Mouse (Mus musculus) hindbrain, embryonic 12.5 days (tissue): Measurements from ENCODE around the gene Plxdc1. TPM values are rescaled to one million over a fixed set of nuclear protein-coding genes. Genes with fewer than 3 reads are reported as not detected.

ENCODE experiments used
- ATAC-seq: fragments of 200-750 bp; cut with Nextera tagmentation; 2 replicates; pipeline ENCODE4 v1.8.0; 2017; ENCODE audit warnings: moderate TSS enrichment; ENCODE audit not compliant: low FRiP score
- H3K27ac ChIP-seq: fragments of 300-500 bp; sonication (generic); 2 replicates; pipeline ENCODE4 v1.5.1; 2016; ENCODE audit warnings: mild to moderate bottlenecking
- H3K27me3 ChIP-seq: fragments of 300-500 bp; sonication (generic); 2 replicates; pipeline ENCODE4 v1.6.1; 2016; ENCODE audit warnings: mild to moderate bottlenecking
- H3K36me3 ChIP-seq: fragments of 300-500 bp; sonication (generic); 2 replicates; pipeline ENCODE4 v1.6.1; 2016; ENCODE audit warnings: mild to moderate bottlenecking
- H3K4me1 ChIP-seq: fragments of 300-500 bp; sonication (generic); 2 replicates; pipeline ENCODE4 v1.6.1; 2016
- H3K4me2 ChIP-seq: fragments of 300-500 bp; sonication (generic); replicated peaks from 2 replicates; pipeline ENCODE4 v1.6.1; 2016; ENCODE audit warnings: mild to moderate bottlenecking
- H3K4me3 ChIP-seq: fragments of 300-500 bp; sonication (generic); 2 replicates; pipeline ENCODE4 v1.5.1; 2016; ENCODE audit warnings: mild to moderate bottlenecking
- H3K9ac ChIP-seq: fragments of 300-500 bp; sonication (generic); 2 replicates; pipeline ENCODE4 v1.6.1; 2016; ENCODE audit warnings: mild to moderate bottlenecking, moderate library complexity
- H3K9me3 ChIP-seq: fragments of 300-500 bp; sonication (generic); replicated peaks from 2 replicates; pipeline ENCODE4 v1.6.1; 2016; ENCODE audit warnings: mild to moderate bottlenecking
- WGBS: fragments of 180-500 bp; shearing (Covaris S2); methylation state at CpG from one replicate; pipeline ENCODE4 v1.1.7; 2016; 5-methylcytosine and 5-hydroxymethylcytosine counted together
- polyA plus RNA-seq: library from polyadenylated mRNA; unstranded; fragments of >200 nt; fragmentation: Nextera tagmentation; extraction: Ambion mirVana; gene quantifications from 2 replicates; pipeline ENCODE4 v1.2.1, GENCODE M21; 2016

Plxdc1 gene
- 0.13 and 0.26 TPM in 2 replicates for polyA plus RNA-seq

DNA sequence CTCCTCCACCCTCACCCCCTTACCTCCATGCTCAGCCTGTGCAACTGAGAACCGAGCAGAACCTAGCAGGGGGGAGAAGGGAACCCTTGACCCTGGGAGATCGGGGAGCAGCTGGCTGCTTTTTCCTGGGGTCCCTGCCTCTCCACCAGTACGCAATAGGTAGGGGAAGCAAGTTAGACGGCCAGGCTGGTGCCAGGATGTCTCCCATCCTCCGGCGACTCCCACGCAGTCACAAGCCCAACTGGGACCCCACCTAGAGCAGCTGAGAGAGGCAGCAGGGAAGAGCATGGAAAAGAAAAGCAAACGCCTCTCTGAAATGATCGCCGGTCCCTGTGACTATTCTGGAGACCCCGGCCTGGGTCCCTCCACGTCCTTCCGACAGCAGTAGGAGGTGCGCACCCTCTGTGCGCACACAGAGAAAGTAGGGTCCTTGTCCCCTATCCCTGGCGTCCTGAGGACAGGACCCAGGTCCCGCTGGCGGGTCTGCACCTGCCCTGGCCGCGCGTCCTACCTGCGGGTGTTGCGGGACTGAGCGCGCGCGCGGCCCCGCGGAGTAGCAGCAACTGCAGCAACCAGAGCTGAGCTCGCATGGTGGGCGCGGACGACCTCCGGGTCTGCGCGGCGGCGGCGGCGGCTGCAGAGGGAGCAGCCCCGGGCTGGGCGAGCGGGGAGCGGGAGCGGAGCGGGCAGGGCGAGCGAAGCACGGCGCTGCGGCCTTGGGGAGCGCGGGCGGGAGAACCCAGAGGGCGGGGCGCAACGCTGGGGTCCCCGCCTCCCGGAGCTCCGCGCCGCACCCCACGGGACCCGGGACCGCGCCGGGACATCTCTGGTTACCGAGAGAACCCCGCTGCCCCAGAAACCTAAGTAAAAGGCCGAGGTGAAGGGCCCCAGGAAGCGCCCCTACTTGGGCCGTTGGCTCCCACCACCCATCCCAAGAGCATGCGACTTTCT is at the start of gene Plxdc1:
Gene Plxdc1 (minus strand): TSS at position 718 of the 951 bp plus-strand sequence.
- ATAC-seq = no peak
- Histone ChIP-seq H3K9ac (peak within 1 kb of the TSS; percentile 56), H3K4me1 (peaks cover 27% of the 10 kb centered on the region), H3K27me3 (peaks cover 42% of the 10 kb centered on the region), H3K4me2 (peak within 1 kb of the TSS; percentile 66), H3K27ac (no peak within 1 kb of the TSS), H3K36me3 (no peaks in the 10 kb centered on the region), H3K4me3 (peak within 1 kb of the TSS; percentile 70), H3K9me3 (no peaks in the 10 kb centered on the region)
- 3% methylated on average over 72 of the region's 74 CpGs for WGBS

- Histone ChIP-seq H3K4me1 (peaks cover 23% of the 10 kb centered on the region), H3K27me3 (peaks cover 19% of the 10 kb centered on the region), H3K36me3 (peaks cover 4% of the 10 kb centered on the region), H3K9ac (peak overlapping the region; percentile 60), H3K4me3 (peak overlapping the region; percentile 33), H3K27ac (peak overlapping the region; percentile 68; the same call in 1 of the 2 replicates), H3K4me2 (peak overlapping the region; percentile 58), H3K9me3 (no peaks in the 10 kb centered on the region)
- peak; percentile 64 for ATAC-seq
- WGBS = under 1% methylated on average over 27 of the region's 27 CpGs
These were observed 49.7 kb upstream of the Plxdc1 start for GRCm38 (mm10) chr11:98035977-98036377.

GRCm38 (mm10) chr11:98034840-98035239 is 48.6 kb upstream of the Plxdc1 start:
- Histone ChIP-seq H3K27ac (peak overlapping the region; percentile 68), H3K4me2 (peak overlapping the region; percentile 58), H3K4me1 (peaks cover 23% of the 10 kb centered on the region), H3K36me3 (peaks cover 15% of the 10 kb centered on the region), H3K9me3 (no peaks in the 10 kb centered on the region), H3K27me3 (peaks cover 19% of the 10 kb centered on the region), H3K9ac (0 out of 2 replicates have a peak overlapping the region, but pooled peaks have one; percentile 18), H3K4me3 (no peak overlapping the region)
- ATAC-seq = peak; percentile 62
- WGBS = 21% methylated on average over 4 of the region's 4 CpGs

- H3K36me3 ChIP-seq = peaks cover 23% of the 10 kb centered on the region
- H3K27me3 ChIP-seq = peaks cover 19% of the 10 kb centered on the region
- no peak overlapping the region for H3K9ac ChIP-seq
- no peak overlapping the region for H3K27ac ChIP-seq
- H3K4me2 ChIP-seq = no peak overlapping the region
- peaks cover 23% of the 10 kb centered on the region for H3K4me1 ChIP-seq
- no peak overlapping the region for H3K4me3 ChIP-seq
- no peaks in the 10 kb centered on the region for H3K9me3 ChIP-seq
- WGBS = 85% methylated on average over 5 of the region's 5 CpGs
- ATAC-seq = no peak
These were observed 47.8 kb upstream of the Plxdc1 start for GRCm38 (mm10) chr11:98034061-98034460.

DNA sequence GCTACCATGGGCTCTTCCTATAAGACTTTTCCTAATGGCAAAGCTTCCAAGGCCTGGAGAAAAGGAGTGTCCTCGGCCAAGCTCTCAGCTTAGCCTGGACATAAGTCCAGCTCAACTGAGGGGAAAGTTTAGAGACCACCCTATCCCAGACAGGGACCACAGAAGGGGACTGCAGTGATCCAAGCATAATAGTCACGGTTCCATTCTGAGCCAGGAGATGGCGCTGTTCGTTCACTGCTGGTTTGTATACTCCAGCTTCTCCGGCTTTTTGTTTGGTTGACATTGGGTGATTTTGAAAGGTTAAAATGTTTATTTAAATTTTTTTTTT is 45.2 kb upstream of the Plxdc1 start:
- Histone ChIP-seq H3K9ac (no peak overlapping the region), H3K36me3 (peaks cover 33% of the 10 kb centered on the region), H3K27me3 (peaks cover under 1% of the 10 kb centered on the region), H3K27ac (no peak overlapping the region; the same call in 1 of the 2 replicates), H3K4me3 (no peak overlapping the region), H3K9me3 (no peaks in the 10 kb centered on the region), H3K4me2 (no peak overlapping the region), H3K4me1 (peaks cover 28% of the 10 kb centered on the region)
- 8% methylated on average over 5 of the region's 5 CpGs for WGBS
- no peak for ATAC-seq

DNA sequence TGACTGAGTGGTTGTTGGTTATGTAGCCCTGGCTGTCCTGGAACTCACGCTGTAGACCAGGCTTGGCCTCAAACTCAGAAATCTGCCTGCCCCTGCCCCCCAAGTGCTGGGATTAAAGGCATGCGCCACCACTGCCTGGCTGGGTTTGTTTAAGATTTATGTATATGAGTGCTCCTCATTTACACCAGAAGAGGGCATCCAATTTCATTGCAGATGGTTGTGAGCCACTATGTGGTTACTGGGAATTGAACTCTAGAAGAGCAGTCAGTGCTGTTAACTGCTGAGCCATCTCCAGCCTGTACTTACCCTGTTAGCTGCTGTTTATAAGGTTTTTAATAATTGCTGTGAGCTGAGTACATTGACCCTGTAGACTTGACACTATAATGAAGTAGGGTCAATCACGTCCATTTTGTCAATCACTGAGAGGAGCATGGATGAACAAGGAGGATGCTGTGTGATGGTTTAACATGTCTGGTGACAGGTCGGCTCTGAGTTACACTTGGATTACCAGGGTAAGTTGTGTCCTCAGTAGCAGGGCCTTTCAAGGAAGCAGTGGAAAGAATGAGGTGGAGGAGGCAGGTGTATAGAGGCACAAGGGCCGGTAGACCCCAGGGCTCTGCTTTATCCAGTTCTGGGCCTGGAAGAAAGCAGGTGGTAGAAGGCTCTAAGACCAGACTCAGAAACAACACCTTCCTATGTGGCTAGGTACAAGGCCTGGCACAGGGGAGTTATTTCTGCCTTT is 44.6 kb upstream of the Plxdc1 start:
- 51% methylated on average over 5 of the region's 5 CpGs for whole genome bisulfite sequencing
- no peak overlapping the region for H3K4me2 ChIP-seq
- H3K27me3 ChIP-seq = no peaks in the 10 kb centered on the region
- no peak for ATAC-seq
- no peak overlapping the region; the same call in 1 of the 2 replicates for H3K27ac ChIP-seq
- peaks cover 25% of the 10 kb centered on the region for H3K4me1 ChIP-seq
- no peaks in the 10 kb centered on the region for H3K9me3 ChIP-seq
- H3K36me3 ChIP-seq = peaks cover 33% of the 10 kb centered on the region
- H3K9ac ChIP-seq = no peak overlapping the region
- no peak overlapping the region for H3K4me3 ChIP-seq

DNA sequence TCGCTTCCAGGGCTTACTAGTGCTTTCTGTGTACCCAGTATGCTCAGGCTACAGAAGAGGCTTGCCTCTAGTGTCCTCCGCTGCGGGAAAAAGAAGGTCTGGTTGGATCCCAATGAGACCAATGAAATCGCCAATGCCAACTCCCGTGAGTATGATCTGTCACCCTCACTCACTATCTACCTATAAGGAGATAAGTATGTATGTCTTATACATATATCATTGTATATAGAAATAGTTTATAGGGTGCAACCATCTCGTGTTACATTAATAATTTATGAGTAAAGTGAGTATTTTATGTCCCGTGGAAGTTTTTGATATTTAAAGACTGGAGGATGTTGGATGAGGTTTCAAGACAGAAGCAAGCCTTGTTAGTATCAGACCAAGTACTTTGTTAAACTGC is 41.5 kb upstream of the Plxdc1 start:
- 26% methylated on average over 7 of the region's 7 CpGs for WGBS
- Histone ChIP-seq H3K9ac (peak overlapping the region; percentile 99), H3K36me3 (peaks cover 33% of the 10 kb centered on the region), H3K4me1 (peaks cover 24% of the 10 kb centered on the region), H3K27ac (no peak overlapping the region), H3K4me2 (peak overlapping the region; percentile 93), H3K4me3 (peak overlapping the region; percentile 100), H3K27me3 (no peaks in the 10 kb centered on the region), H3K9me3 (no peaks in the 10 kb centered on the region)
- no peak for ATAC-seq

DNA sequence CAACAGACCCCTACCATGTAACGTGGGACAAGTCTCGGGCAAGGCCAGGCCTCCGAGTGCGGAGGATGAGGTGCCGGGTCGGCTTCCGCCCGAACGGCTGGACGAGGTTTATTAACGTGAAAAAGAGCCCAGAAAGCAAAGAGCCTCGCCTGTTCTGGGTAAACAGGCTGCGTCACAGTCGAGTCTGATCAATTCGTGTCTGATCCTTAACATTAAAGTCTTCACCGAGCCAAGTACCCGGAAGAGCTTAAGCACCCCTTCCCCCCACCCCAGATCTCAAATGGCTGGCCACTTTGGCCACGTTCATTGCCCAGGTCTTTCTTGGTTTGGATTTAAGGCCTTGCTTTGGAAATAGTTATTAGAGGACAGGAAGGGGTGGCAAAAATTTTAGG is 41.0 kb upstream of the Plxdc1 start:
- WGBS = under 1% methylated on average over 18 of the region's 18 CpGs
- H3K27ac ChIP-seq = peak overlapping the region; percentile 91
- no peaks in the 10 kb centered on the region for H3K9me3 ChIP-seq
- no peaks in the 10 kb centered on the region for H3K27me3 ChIP-seq
- peak; percentile 7; the same call in 1 of the 2 replicates for ATAC-seq
- peak overlapping the region; percentile 93 for H3K4me2 ChIP-seq
- H3K4me1 ChIP-seq = peaks cover 24% of the 10 kb centered on the region
- H3K9ac ChIP-seq = peak overlapping the region; percentile 99
- H3K36me3 ChIP-seq = peaks cover 33% of the 10 kb centered on the region
- H3K4me3 ChIP-seq = peak overlapping the region; percentile 100

- Histone ChIP-seq H3K27ac (peak within 1 kb of the TSS; percentile 91), H3K4me2 (peak within 1 kb of the TSS; percentile 93), H3K9me3 (no peaks in the 10 kb centered on the region), H3K4me3 (peak within 1 kb of the TSS; percentile 100), H3K36me3 (peaks cover 33% of the 10 kb centered on the region), H3K27me3 (no peaks in the 10 kb centered on the region), H3K4me1 (peaks cover 25% of the 10 kb centered on the region), H3K9ac (peak within 1 kb of the TSS; percentile 99)
- peak; percentile 55 for ATAC-seq
- under 1% methylated on average over 65 of the region's 69 CpGs for WGBS
These were observed 40.5 kb upstream of the Plxdc1 start, which contains the start of gene Rpl19 for GRCm38 (mm10) chr11:98026570-98027296. Rpl19 (plus strand) TSS chr11:98026710.

- WGBS = 6% methylated on average over 15 of the region's 15 CpGs
- ATAC-seq = no peak
These were observed 40.0 kb upstream of the Plxdc1 start for GRCm38 (mm10) chr11:98026248-98026569.

DNA sequence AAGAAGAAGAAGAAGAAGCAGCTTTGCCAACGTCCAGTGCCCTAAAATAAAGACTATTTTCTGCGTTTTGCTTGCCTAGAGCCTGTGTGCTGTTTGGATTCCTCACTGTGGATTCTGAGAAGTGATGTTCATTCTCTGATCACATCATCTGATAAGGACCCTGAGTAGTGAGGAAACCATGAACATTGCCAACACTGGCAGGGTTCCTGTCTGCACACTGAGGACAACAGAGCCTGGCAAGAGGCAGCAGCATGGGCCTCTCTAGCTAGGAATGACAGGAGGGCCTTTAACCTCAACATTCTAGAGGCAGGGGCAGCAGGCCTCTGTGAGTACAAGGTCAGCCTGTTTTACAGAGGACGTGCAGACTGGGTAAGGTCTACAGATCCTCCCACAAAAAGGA is 38.3 kb upstream of the Plxdc1 start:
- H3K9ac ChIP-seq = no peak overlapping the region
- H3K9me3 ChIP-seq = no peaks in the 10 kb centered on the region
- H3K27ac ChIP-seq = no peak overlapping the region
- peaks cover 46% of the 10 kb centered on the region for H3K4me1 ChIP-seq
- H3K4me2 ChIP-seq = no peak overlapping the region
- ATAC-seq = no peak
- no peaks in the 10 kb centered on the region for H3K27me3 ChIP-seq
- H3K4me3 ChIP-seq = no peak overlapping the region
- 89% methylated on average over 3 of the region's 3 CpGs for WGBS
- peaks cover 14% of the 10 kb centered on the region for H3K36me3 ChIP-seq

More at GRCm38 (mm10) chr11:98026248-98026569, 40.0 kb upstream of the Plxdc1 start:
- Histone ChIP-seq H3K4me1 (peaks cover 31% of the 10 kb centered on the region), H3K4me3 (peak overlapping the region; percentile 100), H3K36me3 (peaks cover 31% of the 10 kb centered on the region), H3K4me2 (peak overlapping the region; percentile 93), H3K27me3 (no peaks in the 10 kb centered on the region), H3K9me3 (no peaks in the 10 kb centered on the region), H3K9ac (peak overlapping the region; percentile 99), H3K27ac (peak overlapping the region; percentile 91)
